Mouse (Mus musculus): ENCODE measurements around the gene Mab21l1. TPM values are rescaled to one million over a fixed set of nuclear protein-coding genes. Genes with fewer than 3 reads are reported as not detected.

Mab21l1 gene
- polyA plus RNA-seq, 1 experiment: 0.11 TPM

- WGBS: 80% methylated on average over 5 of the region's 5 CpGs
- H3K27ac ChIP-seq (ENCODE audit: insufficient read depth, low read depth, low read length): no peak overlapping the region
- TF ChIP-seq POLR2A (IDR thresholded peaks at IDR 0.05; ENCODE audit: low read depth, low read length): no peak
- no peaks in the 10 kb centered on the region for H3K36me3 ChIP-seq (ENCODE audit: control insufficient read depth, insufficient read depth, low read length)
- H3K4me3 ChIP-seq (ENCODE audit: low read depth, low read length): no peak overlapping the region
- H3K4me1 ChIP-seq (ENCODE audit: control insufficient read depth, insufficient read depth, insufficient read length, low read length): peaks cover 3% of the 10 kb centered on the region; the same call in 1 of the 2 replicates
- peaks cover 2% of the 10 kb centered on the region; the same call in 1 of the 2 replicates for H3K27me3 ChIP-seq (ENCODE audit: control insufficient read depth, insufficient read depth, low read length)
Measured at GRCm38 (mm10) chr3:55788621-55789201, 6.4 kb downstream of the Mab21l1 start.

- Histone ChIP-seq H3K27me3 (ENCODE audit: control insufficient read depth, insufficient read depth, low read length) (peaks cover 2% of the 10 kb centered on the region; the same call in 1 of the 2 replicates), H3K4me3 (ENCODE audit: low read depth, low read length) (no peak overlapping the region), H3K4me1 (ENCODE audit: control insufficient read depth, insufficient read depth, insufficient read length, low read length) (peaks cover 3% of the 10 kb centered on the region; the same call in 1 of the 2 replicates), H3K27ac (ENCODE audit: insufficient read depth, low read depth, low read length) (no peak overlapping the region), H3K36me3 (ENCODE audit: control insufficient read depth, insufficient read depth, low read length) (no peaks in the 10 kb centered on the region)
- no peak for TF ChIP-seq POLR2A (IDR thresholded peaks at IDR 0.05; ENCODE audit: low read depth, low read length)
- no peak for TF ChIP-seq CTCF (IDR thresholded peaks at IDR 0.05; ENCODE audit: extremely low read depth, insufficient read length, insufficient replicate concordance, low read depth, low read length)
- 75% methylated on average over 2 of the region's 2 CpGs for WGBS
Measured at GRCm38 (mm10) chr3:55789856-55790255, 7.5 kb downstream of the Mab21l1 start.

GRCm38 (mm10) chr3:55790609-55791008 lies 8.3 kb downstream of the Mab21l1 start:
- no peaks in the 10 kb centered on the region for H3K36me3 ChIP-seq (ENCODE audit: control insufficient read depth, insufficient read depth, low read length)
- 85% methylated on average over 4 of the region's 4 CpGs for WGBS
- no peak overlapping the region for H3K27ac ChIP-seq (ENCODE audit: insufficient read depth, low read depth, low read length)
- peaks cover 3% of the 10 kb centered on the region; the same call in 1 of the 2 replicates for H3K4me1 ChIP-seq (ENCODE audit: control insufficient read depth, insufficient read depth, insufficient read length, low read length)
- peaks cover 2% of the 10 kb centered on the region; the same call in 1 of the 2 replicates for H3K27me3 ChIP-seq (ENCODE audit: control insufficient read depth, insufficient read depth, low read length)
- TF ChIP-seq POLR2A (IDR thresholded peaks at IDR 0.05; ENCODE audit: low read depth, low read length) (no peak), CTCF (IDR thresholded peaks at IDR 0.05; ENCODE audit: extremely low read depth, insufficient read length, insufficient replicate concordance, low read depth, low read length) (no peak)
- H3K4me3 ChIP-seq (ENCODE audit: low read depth, low read length): no peak overlapping the region

- Histone ChIP-seq H3K27me3 (ENCODE audit: control insufficient read depth, insufficient read depth, low read length) (peaks cover 2% of the 10 kb centered on the region; the same call in 1 of the 2 replicates), H3K4me1 (ENCODE audit: control insufficient read depth, insufficient read depth, insufficient read length, low read length) (peaks cover 3% of the 10 kb centered on the region; the same call in 1 of the 2 replicates), H3K36me3 (ENCODE audit: control insufficient read depth, insufficient read depth, low read length) (no peaks in the 10 kb centered on the region), H3K4me3 (ENCODE audit: low read depth, low read length) (no peak overlapping the region), H3K27ac (ENCODE audit: insufficient read depth, low read depth, low read length) (no peak overlapping the region)
- WGBS: 78% methylated on average over 5 of the region's 5 CpGs
- no peak for TF ChIP-seq CTCF (IDR thresholded peaks at IDR 0.05; ENCODE audit: extremely low read depth, insufficient read length, insufficient replicate concordance, low read depth, low read length)
- no peak for TF ChIP-seq POLR2A (IDR thresholded peaks at IDR 0.05; ENCODE audit: low read depth, low read length)
Measured at GRCm38 (mm10) chr3:55792251-55792650, 9.9 kb downstream of the Mab21l1 start.

- Histone ChIP-seq H3K4me1 (ENCODE audit: control insufficient read depth, insufficient read depth, insufficient read length, low read length) (peaks cover 3% of the 10 kb centered on the region; the same call in 1 of the 2 replicates), H3K36me3 (ENCODE audit: control insufficient read depth, insufficient read depth, low read length) (no peaks in the 10 kb centered on the region), H3K4me3 (ENCODE audit: low read depth, low read length) (no peak overlapping the region), H3K27ac (ENCODE audit: insufficient read depth, low read depth, low read length) (no peak overlapping the region), H3K27me3 (ENCODE audit: control insufficient read depth, insufficient read depth, low read length) (no peaks in the 10 kb centered on the region)
- WGBS: 27% methylated on average over 7 of the region's 7 CpGs
- no peak for TF ChIP-seq CTCF (IDR thresholded peaks at IDR 0.05; ENCODE audit: extremely low read depth, insufficient read length, insufficient replicate concordance, low read depth, low read length)
- TF ChIP-seq POLR2A (IDR thresholded peaks at IDR 0.05; ENCODE audit: low read depth, low read length): no peak
Measured at GRCm38 (mm10) chr3:55793842-55794575, 11.7 kb downstream of the Mab21l1 start.

- no peak overlapping the region for H3K27ac ChIP-seq (ENCODE audit: insufficient read depth, low read depth, low read length)
- no peak for TF ChIP-seq CTCF (IDR thresholded peaks at IDR 0.05; ENCODE audit: extremely low read depth, insufficient read length, insufficient replicate concordance, low read depth, low read length)
- TF ChIP-seq POLR2A (IDR thresholded peaks at IDR 0.05; ENCODE audit: low read depth, low read length): no peak
- peaks cover 3% of the 10 kb centered on the region; the same call in 1 of the 2 replicates for H3K4me1 ChIP-seq (ENCODE audit: control insufficient read depth, insufficient read depth, insufficient read length, low read length)
- H3K27me3 ChIP-seq (ENCODE audit: control insufficient read depth, insufficient read depth, low read length): no peaks in the 10 kb centered on the region
- WGBS: 62% methylated on average over 2 of the region's 2 CpGs
- no peaks in the 10 kb centered on the region for H3K36me3 ChIP-seq (ENCODE audit: control insufficient read depth, insufficient read depth, low read length)
- no peak overlapping the region for H3K4me3 ChIP-seq (ENCODE audit: low read depth, low read length)
Measured at GRCm38 (mm10) chr3:55794768-55795167, 12.5 kb downstream of the Mab21l1 start.

GRCm38 (mm10) chr3:55814993-55815625 lies 32.8 kb downstream of the Mab21l1 start:
- Histone ChIP-seq H3K4me3 (ENCODE audit: low read depth, low read length) (no peak overlapping the region), H3K27ac (ENCODE audit: insufficient read depth, low read depth, low read length) (no peak overlapping the region), H3K27me3 (ENCODE audit: control insufficient read depth, insufficient read depth, low read length) (no peaks in the 10 kb centered on the region), H3K4me1 (ENCODE audit: control insufficient read depth, insufficient read depth, insufficient read length, low read length) (peaks cover 3% of the 10 kb centered on the region; the same call in 1 of the 2 replicates), H3K36me3 (ENCODE audit: control insufficient read depth, insufficient read depth, low read length) (no peaks in the 10 kb centered on the region)
- WGBS: 90% methylated on average over 5 of the region's 5 CpGs
- no peak for TF ChIP-seq CTCF (IDR thresholded peaks at IDR 0.05; ENCODE audit: extremely low read depth, insufficient read length, insufficient replicate concordance, low read depth, low read length)
- TF ChIP-seq POLR2A (IDR thresholded peaks at IDR 0.05; ENCODE audit: low read depth, low read length): no peak

Measured in small intestine, adult 2 months (tissue).